Mouse (Mus musculus) bone marrow, adult 2 months (tissue): ENCODE results near the gene Taf15.

Experiments used
- CTCF ChIP-seq: fragments of 200-500 bp; IDR thresholded peaks from 2 replicates; pipeline ENCODE4 v1.5.1; 2011; ENCODE audit warnings: low read length, control low read depth; ENCODE audit not compliant: control insufficient read depth, insufficient read depth
- POLR2A ChIP-seq: fragments of 200-500 bp; IDR thresholded peaks from 2 replicates; pipeline ENCODE4 v1.6.1; 2011; ENCODE audit warnings: low read depth, mild to moderate bottlenecking, control low read depth, low read length, borderline replicate concordance; ENCODE audit not compliant: control insufficient read depth

DNA sequence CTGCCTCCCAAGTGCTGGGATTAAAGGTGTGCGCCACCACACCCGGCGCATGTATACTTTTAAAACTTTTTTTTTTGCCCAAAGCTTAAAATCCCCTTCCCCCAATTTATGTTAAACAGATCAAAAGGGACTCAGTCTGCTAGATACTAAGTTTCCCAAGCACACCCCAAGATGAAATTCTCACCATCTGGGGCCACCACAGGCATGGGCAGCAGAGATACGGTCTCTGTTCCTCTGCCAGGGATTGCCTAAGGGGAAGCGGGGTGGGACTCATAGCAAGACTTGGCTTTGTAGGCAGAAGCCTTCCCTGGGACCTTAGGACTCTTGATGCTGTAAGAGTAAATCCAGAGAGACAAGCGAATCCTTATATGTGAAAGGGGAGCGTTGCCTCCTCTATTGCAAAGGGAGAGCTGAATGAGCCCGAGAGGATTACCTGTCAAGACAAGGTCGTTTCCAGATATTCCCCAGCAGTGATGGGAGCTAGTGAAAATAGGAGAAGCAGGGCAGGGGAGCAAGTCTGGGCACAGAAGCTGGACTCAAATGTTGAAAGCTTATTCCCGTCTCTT, 11.3 kb upstream of the Taf15 start:
- no peak for TF ChIP-seq POLR2A
- TF ChIP-seq CTCF: no peak
